Mouse (Mus musculus): ENCODE results near the gene Cyth3.

Gene Cyth3

GRCm38 (mm10) chr5:143616657-143617329, 5.5 kb upstream of the Cyth3 start:
- DNase-seq = no peak

- no peak for DNase-seq
Observed at GRCm38 (mm10) chr5:143617487-143618209, 4.6 kb upstream of the Cyth3 start.

- DNase-seq = no peak
Observed at GRCm38 (mm10) chr5:143618585-143618984, 3.7 kb upstream of the Cyth3 start.

- DNase-seq = no peak
Observed at GRCm38 (mm10) chr5:143620196-143620595, 2.1 kb upstream of the Cyth3 start.

GRCm38 (mm10) chr5:143620941-143621340, 1.3 kb upstream of the Cyth3 start:
- DNase-seq = peak; percentile 49

- DNase-seq = no peak
Observed at GRCm38 (mm10) chr5:143622623-143623150, 440 bp downstream of the Cyth3 start.

- no peak for DNase-seq
Observed at GRCm38 (mm10) chr5:143623356-143624295, 1.4 kb downstream of the Cyth3 start.

GRCm38 (mm10) chr5:143624449-143624848, 2.2 kb downstream of the Cyth3 start:
- DNase-seq = no peak

GRCm38 (mm10) chr5:143625497-143625896, 3.2 kb downstream of the Cyth3 start:
- DNase-seq = no peak

GRCm38 (mm10) chr5:143625940-143626588, 3.8 kb downstream of the Cyth3 start:
- DNase-seq = no peak

GRCm38 (mm10) chr5:143627507-143627906, 5.3 kb downstream of the Cyth3 start:
- DNase-seq = no peak

GRCm38 (mm10) chr5:143627926-143628325, 5.7 kb downstream of the Cyth3 start:
- DNase-seq = no peak

GRCm38 (mm10) chr5:143629686-143630085, 7.4 kb downstream of the Cyth3 start:
- DNase-seq = no peak

GRCm38 (mm10) chr5:143630214-143630613, 8.0 kb downstream of the Cyth3 start:
- DNase-seq = no peak

- no peak for DNase-seq
Observed at GRCm38 (mm10) chr5:143630738-143631137, 8.5 kb downstream of the Cyth3 start.

GRCm38 (mm10) chr5:143631559-143631958, 9.3 kb downstream of the Cyth3 start:
- no peak for DNase-seq

GRCm38 (mm10) chr5:143632674-143633557, 10.7 kb downstream of the Cyth3 start:
- no peak for DNase-seq

- DNase-seq = no peak
Observed at GRCm38 (mm10) chr5:143633558-143633871, 11.3 kb downstream of the Cyth3 start.

- DNase-seq = no peak
Observed at GRCm38 (mm10) chr5:143633877-143634276, 11.6 kb downstream of the Cyth3 start.

GRCm38 (mm10) chr5:143634550-143635112, 12.4 kb downstream of the Cyth3 start:
- no peak for DNase-seq

- DNase-seq = no peak
Observed at GRCm38 (mm10) chr5:143635358-143635757, 13.1 kb downstream of the Cyth3 start.

Data from cerebellum, adult 9-11 months (tissue).